Mouse (Mus musculus): ENCODE results near the gene Fam196a. TPM values are rescaled to one million over a fixed set of nuclear protein-coding genes. Genes with fewer than 3 reads are reported as not detected.

The Fam196a gene
- polyA plus RNA-seq (2014; fragmentation: Illumina TruSeq; extraction: RNeasy Lipid Tissue Mini Kit (QIAGEN cat#74804); ENCODE audit: low read depth, low replicate concordance): not detected

DNA sequence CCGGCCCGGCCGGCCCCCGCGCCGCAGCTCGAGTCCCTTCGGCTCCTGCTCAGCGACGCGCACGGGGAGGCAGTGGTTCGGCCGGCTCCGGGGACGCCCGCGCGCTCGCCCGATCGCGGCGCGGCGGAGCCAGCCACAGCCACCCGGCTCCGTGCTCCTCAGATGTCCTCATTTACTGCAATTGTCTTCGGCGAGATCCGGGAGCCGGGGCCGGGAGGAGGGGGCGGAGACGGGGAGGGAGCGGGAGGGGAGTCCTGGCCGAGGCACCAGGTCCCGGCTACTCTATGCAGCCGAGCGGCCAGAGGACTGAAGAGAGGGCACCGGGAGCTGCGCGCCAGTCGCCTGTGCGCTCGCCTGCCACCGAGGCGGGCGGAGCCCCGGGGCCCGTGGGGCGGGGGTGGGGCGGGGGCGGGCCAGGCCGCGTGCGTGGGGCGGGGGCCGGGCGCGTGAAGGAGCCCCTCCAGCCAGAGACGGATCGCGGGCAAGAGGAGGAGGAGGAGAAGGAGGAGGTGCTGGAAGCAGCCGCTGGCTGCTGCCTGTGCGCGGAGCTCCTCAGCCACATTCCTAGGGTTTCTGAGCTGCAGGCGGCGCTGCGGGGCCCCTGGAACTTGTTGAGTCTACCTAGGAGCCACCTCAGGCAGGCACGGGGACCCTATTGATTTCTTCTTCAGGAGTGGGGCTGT is at the start of gene Fam196a:
Gene Fam196a, minus strand, starts transcription at position 504 of the 683 bp plus-strand sequence.

